Mouse (Mus musculus) spleen, adult 2 months (tissue): ENCODE measurements around the gene Pdk2. TPM values are rescaled to one million over a fixed set of nuclear protein-coding genes. Genes with fewer than 3 reads are reported as not detected.

Experiments
- DNase-seq, 2 experiments: peaks; one replicate each; pipeline versions ENCODE4 v3.0.0 to v3.0.0-alpha.2; 2012 to 2021; ENCODE audit warnings: low spot score in 2 of 2, low read depth in 1 of 2
- H3K27ac ChIP-seq: fragments of 200-500 bp; 2 replicates; pipeline ENCODE4 v1.5.1; 2012; ENCODE audit warnings: low read length, inconsistent platforms; ENCODE audit not compliant: insufficient read depth
- H3K27me3 ChIP-seq: fragments of 200-500 bp; 2 replicates; pipeline ENCODE4 v1.6.1; 2012; ENCODE audit warnings: mild to moderate bottlenecking, moderate library complexity, low read length, inconsistent platforms; ENCODE audit not compliant: control insufficient read depth, insufficient read depth
- H3K36me3 ChIP-seq: fragments of 200-500 bp; 2 replicates; pipeline ENCODE4 v1.6.1; 2012; ENCODE audit warnings: mild to moderate bottlenecking, low read length, inconsistent platforms; ENCODE audit not compliant: control insufficient read depth, insufficient read depth
- H3K4me1 ChIP-seq: fragments of 200-500 bp; 2 replicates; pipeline ENCODE4 v1.6.1; 2011; ENCODE audit warnings: inconsistent platforms; ENCODE audit not compliant: control insufficient read depth, insufficient read depth, insufficient read length
- H3K4me3 ChIP-seq: fragments of 200-500 bp; 2 replicates; pipeline ENCODE4 v1.5.1; 2011; ENCODE audit warnings: mild to moderate bottlenecking, inconsistent platforms; ENCODE audit not compliant: insufficient read depth, insufficient read length; ENCODE audit errors: extremely low read depth
- CTCF ChIP-seq: fragments of 200-500 bp; IDR thresholded peaks from 2 replicates; pipeline ENCODE4 v1.5.1; 2011; ENCODE audit warnings: mild to moderate bottlenecking, inconsistent platforms; ENCODE audit not compliant: insufficient read depth, insufficient read length, insufficient replicate concordance; ENCODE audit errors: extremely low read depth
- POLR2A ChIP-seq: fragments of 200-500 bp; IDR thresholded peaks from 2 replicates; pipeline ENCODE4 v1.6.1; 2011; ENCODE audit warnings: low read depth, low read length, inconsistent platforms
- WGBS: fragments of 180-500 bp; shearing (Covaris S2); methylation state at CpG from one replicate; pipeline ENCODE4 v1.1.7; 2018; 5-methylcytosine and 5-hydroxymethylcytosine counted together
- polyA plus RNA-seq: library from polyadenylated mRNA; depleted of rRNA; stranded (reverse); fragments of >200 nt; gene quantifications from 2 replicates; pipeline ENCODE4 v1.2.3, GENCODE M21; 2012

Gene Pdk2
- polyA plus RNA-seq, 1 experiment, result 13.8 TPM

DNA sequence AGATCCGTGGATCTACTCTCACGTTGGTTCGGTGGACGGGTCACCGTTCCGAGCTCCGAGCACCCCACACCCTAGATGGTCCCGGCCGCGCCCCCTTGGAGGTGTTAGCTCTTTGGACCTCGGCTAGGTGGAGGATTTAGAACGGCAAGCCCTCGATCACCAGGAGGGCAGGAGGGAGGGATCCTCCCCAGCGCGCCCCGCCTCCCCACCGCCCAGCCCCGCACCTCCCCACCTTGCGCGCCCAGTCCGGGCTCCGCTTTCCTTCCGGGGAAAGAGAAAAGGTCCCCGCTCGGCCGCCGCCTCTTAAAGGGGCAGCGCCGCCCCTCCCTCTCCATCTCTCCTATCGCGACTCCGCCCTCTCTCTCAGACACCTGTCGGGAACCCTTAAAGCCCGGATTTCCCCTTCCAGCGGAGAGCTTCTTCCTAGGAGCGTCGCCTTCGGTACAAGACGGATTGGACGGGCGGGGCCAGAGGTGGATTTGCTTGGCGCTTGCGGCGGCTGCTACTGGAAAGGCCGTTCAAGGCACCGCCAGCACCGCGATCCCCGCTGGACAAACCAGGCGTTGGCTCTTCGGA is 35.5 kb upstream of the Pdk2 start, which contains the start of gene Itga3:
Itga3 (minus strand) TSS at position 266 of the 576 bp plus-strand sequence.
- WGBS, result 2% methylated on average over 45 of the region's 51 CpGs
- H3K4me3 ChIP-seq, result peak within 1 kb of the TSS; percentile 68
- no peaks in the 10 kb centered on the region for H3K36me3 ChIP-seq
- peaks cover 8% of the 10 kb centered on the region for H3K27me3 ChIP-seq
- DNase-seq, result peak in 1 of 2 experiments; percentile 30
- peak within 1 kb of the TSS; percentile 44; the same call in 1 of the 2 replicates for H3K27ac ChIP-seq
- H3K4me1 ChIP-seq, result no peaks in the 10 kb centered on the region; the same call in 1 of the 2 replicates
- TF ChIP-seq POLR2A (no peak), CTCF (no peak)

DNA sequence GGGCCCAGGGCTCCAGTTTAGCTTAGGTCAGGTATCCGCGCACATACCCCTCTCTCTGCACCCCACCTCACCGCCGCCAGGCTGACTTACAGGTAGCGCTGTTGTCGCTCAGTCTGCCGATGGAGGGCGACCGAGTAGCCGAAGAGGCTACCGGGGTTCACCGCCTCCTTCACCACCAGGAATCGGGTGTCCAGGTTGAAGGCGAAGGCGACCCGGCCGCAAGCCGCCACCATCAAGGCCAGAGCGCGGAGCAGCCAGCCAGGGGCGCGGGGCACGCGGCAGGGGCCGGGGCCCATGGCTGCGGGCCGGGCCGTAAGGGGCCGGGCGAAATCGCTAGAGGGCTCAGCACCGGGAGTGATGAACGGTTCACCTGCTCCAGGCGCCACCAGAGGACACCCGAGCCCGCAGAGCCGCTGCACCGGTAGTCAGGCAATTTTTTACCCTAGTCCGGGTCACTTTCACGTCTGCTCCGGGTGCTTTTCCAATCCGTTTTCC is 34.9 kb upstream of the Pdk2 start:
- 2% methylated on average over 42 of the region's 42 CpGs for WGBS
- H3K27ac ChIP-seq, result peak overlapping the region; percentile 44; the same call in 1 of the 2 replicates
- peak; percentile 29 to 54 for DNase-seq

DNA sequence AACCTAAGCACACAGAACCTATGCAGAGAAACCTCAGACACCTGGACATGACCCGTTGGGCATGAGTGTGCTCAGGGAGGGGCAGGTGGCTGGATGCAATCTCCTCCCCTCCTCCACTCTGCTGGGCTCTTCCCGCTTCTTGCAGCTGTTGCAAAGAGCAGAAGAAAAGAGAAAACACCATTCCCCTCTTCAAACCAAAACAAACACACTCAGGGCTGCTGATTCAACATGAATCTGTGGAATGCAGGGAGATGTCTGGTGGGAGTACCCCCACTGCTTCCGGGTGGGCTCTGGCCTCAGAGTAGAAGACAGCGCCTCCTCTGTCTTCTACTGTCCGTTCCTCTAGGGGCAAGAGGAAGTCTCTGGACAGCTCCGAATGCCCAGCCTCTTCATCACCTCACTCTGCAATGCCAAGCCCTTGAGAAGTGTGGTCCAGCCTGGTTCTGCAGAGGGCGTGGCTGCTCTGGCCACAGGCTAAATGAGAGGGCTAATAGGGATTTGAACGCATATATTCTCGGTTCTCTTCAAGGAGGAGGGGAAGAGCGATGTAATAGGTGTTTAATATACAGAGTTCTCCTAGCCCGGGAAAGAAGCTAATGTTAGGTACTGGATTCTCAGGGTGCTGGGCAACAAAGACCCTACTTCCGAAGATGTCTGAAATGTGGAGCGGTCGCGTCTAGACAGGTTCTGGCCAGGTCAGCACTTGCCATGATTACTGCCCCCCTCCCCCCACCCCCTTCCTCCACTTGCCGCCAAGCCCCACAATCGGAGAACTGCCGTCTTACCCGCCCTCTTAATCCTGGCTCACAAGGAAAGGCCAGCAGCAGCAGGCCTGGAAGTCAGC is 34.3 kb upstream of the Pdk2 start:
- H3K36me3 ChIP-seq, result no peaks in the 10 kb centered on the region
- H3K27me3 ChIP-seq, result peaks cover 8% of the 10 kb centered on the region
- H3K4me3 ChIP-seq, result peak overlapping the region; percentile 68
- no peak for TF ChIP-seq CTCF
- no peak for TF ChIP-seq POLR2A
- no peaks in the 10 kb centered on the region; the same call in 1 of the 2 replicates for H3K4me1 ChIP-seq
- no peak for DNase-seq
- WGBS, result 19% methylated on average over 19 of the region's 19 CpGs
- H3K27ac ChIP-seq, result no peak overlapping the region

More for the DNA sequence above, 34.9 kb upstream of the Pdk2 start:
- H3K36me3 ChIP-seq, result no peaks in the 10 kb centered on the region
- TF ChIP-seq CTCF (peak; percentile 36; the same call in 1 of the 2 replicates), POLR2A (no peak)
- peaks cover 8% of the 10 kb centered on the region for H3K27me3 ChIP-seq
- H3K4me1 ChIP-seq, result no peaks in the 10 kb centered on the region; the same call in 1 of the 2 replicates
- H3K4me3 ChIP-seq, result peak overlapping the region; percentile 68

DNA sequence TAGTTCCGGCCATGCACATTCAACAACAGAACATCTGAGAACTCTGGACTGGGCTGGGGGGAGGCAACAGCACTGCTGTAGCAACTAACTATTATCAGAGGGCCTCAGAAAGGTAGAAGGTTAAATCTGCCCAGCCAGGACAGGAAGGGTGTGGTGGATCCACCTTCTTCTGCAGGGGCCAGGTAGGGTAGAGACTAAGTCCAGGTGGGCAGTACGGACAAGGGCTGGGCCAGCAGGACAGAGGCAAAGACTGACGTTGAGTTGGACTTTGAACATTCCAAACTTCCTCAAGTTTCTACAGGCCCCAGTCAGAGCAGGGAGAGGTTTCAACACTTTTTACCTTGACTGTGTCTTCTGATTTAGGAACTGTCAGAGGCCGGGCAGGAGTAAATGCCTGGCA is 33.5 kb upstream of the Pdk2 start:
- WGBS, result 84% methylated on average over 4 of the region's 4 CpGs
- H3K27ac ChIP-seq, result no peak overlapping the region
- H3K4me3 ChIP-seq, result no peak overlapping the region
- DNase-seq, result no peak
- peaks cover 8% of the 10 kb centered on the region for H3K27me3 ChIP-seq
- H3K36me3 ChIP-seq, result no peaks in the 10 kb centered on the region
- TF ChIP-seq CTCF (no peak), POLR2A (no peak)
- no peaks in the 10 kb centered on the region; the same call in 1 of the 2 replicates for H3K4me1 ChIP-seq

DNA sequence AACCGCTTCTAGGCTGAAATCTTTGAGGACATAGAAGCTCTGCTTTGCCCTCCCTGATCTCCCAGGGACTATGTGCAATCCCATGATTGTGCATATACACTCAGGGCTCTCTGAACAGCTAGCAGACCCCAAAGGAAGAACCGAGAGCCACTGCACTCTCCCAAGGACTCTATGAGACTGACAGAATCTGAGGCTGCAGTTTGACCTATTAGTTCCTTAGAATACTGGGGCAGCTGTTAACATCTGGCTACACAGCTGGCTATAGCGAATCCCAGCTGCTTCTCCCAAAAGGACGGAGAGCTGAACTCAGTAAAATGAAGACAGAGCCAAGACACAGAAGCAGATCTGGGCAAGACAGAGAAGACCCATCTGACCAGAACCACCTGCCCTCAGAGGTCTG is 32.7 kb upstream of the Pdk2 start:
- DNase-seq, result no peak
- Histone ChIP-seq H3K4me3 (no peak overlapping the region), H3K27ac (no peak overlapping the region), H3K27me3 (peaks cover 8% of the 10 kb centered on the region), H3K4me1 (no peaks in the 10 kb centered on the region; the same call in 1 of the 2 replicates), H3K36me3 (no peaks in the 10 kb centered on the region)
- WGBS, result 78% methylated on average over 4 of the region's 4 CpGs
- no peak for TF ChIP-seq POLR2A
- TF ChIP-seq CTCF, result no peak

DNA sequence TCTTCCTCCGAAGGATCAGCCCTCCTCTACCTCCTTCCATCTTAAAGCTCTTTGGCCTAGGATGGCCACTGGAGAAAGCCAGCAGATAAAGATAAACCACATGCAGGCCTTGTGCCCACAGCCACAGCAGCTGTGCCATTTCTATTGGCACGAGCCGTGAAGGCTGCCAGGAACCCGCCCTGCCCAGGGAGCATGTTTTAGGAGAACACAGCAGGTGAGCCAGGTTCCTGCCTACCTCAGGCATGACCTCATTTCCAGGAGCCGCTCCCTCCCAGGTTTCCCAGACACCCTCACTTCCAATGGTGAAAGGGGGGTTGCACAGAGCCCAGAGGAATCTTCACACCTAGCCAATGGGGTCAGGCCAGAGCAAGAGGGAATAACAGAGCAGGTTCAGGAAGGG is 31.6 kb upstream of the Pdk2 start:
- Histone ChIP-seq H3K36me3 (no peaks in the 10 kb centered on the region), H3K27me3 (peaks cover 8% of the 10 kb centered on the region), H3K4me3 (no peak overlapping the region), H3K4me1 (no peaks in the 10 kb centered on the region; the same call in 1 of the 2 replicates), H3K27ac (no peak overlapping the region)
- WGBS, result 82% methylated on average over 5 of the region's 5 CpGs
- TF ChIP-seq CTCF (no peak), POLR2A (no peak)
- no peak for DNase-seq
